Mouse (Mus musculus): ENCODE measurements around the gene Cat. TPM values are rescaled to one million over a fixed set of nuclear protein-coding genes. Genes with fewer than 3 reads are reported as not detected.

The Cat gene
- polyA plus RNA-seq, 1 experiment from 2014 or later: 96.8 TPM

GRCm38 (mm10) chr2:103428356-103428755, 56.6 kb downstream of the Cat start:
- WGBS: 88% methylated on average over 3 of the region's 3 CpGs
- no peak for ATAC-seq (ENCODE audit: low FRiP score, low read depth)
- no peaks in the 10 kb centered on the region for H3K9me3 ChIP-seq
- H3K4me1 ChIP-seq (replicated peaks): no peaks in the 10 kb centered on the region
- no peak overlapping the region for H3K4me2 ChIP-seq
- no peak overlapping the region for H3K9ac ChIP-seq
- no peak overlapping the region for H3K4me3 ChIP-seq
- H3K36me3 ChIP-seq: no peaks in the 10 kb centered on the region
- no peaks in the 10 kb centered on the region for H3K27me3 ChIP-seq
- H3K27ac ChIP-seq (replicated peaks): no peak overlapping the region

GRCm38 (mm10) chr2:103425456-103426063, 59.4 kb downstream of the Cat start:
- no peak for ATAC-seq (ENCODE audit: low FRiP score, low read depth)
- H3K27ac ChIP-seq (replicated peaks): no peak overlapping the region
- WGBS: 82% methylated on average over 11 of the region's 11 CpGs
- no peak overlapping the region for H3K4me2 ChIP-seq
- H3K27me3 ChIP-seq: no peaks in the 10 kb centered on the region
- H3K9ac ChIP-seq: no peak overlapping the region
- no peak overlapping the region for H3K4me3 ChIP-seq
- no peaks in the 10 kb centered on the region for H3K36me3 ChIP-seq
- H3K4me1 ChIP-seq (replicated peaks): peaks cover 6% of the 10 kb centered on the region; the same call in 1 of the 2 replicates
- no peaks in the 10 kb centered on the region for H3K9me3 ChIP-seq

GRCm38 (mm10) chr2:103424349-103425026, 60.5 kb downstream of the Cat start:
- Histone ChIP-seq H3K4me2 (no peak overlapping the region), H3K9me3 (no peaks in the 10 kb centered on the region), H3K9ac (no peak overlapping the region), H3K4me3 (no peak overlapping the region), H3K27me3 (no peaks in the 10 kb centered on the region), H3K27ac (replicated peaks) (no peak overlapping the region), H3K36me3 (no peaks in the 10 kb centered on the region), H3K4me1 (replicated peaks) (peaks cover 6% of the 10 kb centered on the region; the same call in 1 of the 2 replicates)
- ATAC-seq (ENCODE audit: low FRiP score, low read depth): peak; percentile 73
- 32% methylated on average over 12 of the region's 12 CpGs for WGBS

- Histone ChIP-seq H3K4me2 (no peak overlapping the region), H3K27me3 (no peaks in the 10 kb centered on the region), H3K27ac (replicated peaks) (no peak overlapping the region), H3K36me3 (no peaks in the 10 kb centered on the region), H3K4me3 (no peak overlapping the region), H3K9me3 (no peaks in the 10 kb centered on the region), H3K9ac (no peak overlapping the region), H3K4me1 (replicated peaks) (peaks cover 6% of the 10 kb centered on the region; the same call in 1 of the 2 replicates)
- 65% methylated on average over 12 of the region's 12 CpGs for WGBS
- ATAC-seq (ENCODE audit: low FRiP score, low read depth): peak; percentile 46; the same call in 1 of the 2 replicates
These were observed 61.1 kb downstream of the Cat start for GRCm38 (mm10) chr2:103423884-103424283.

- Histone ChIP-seq H3K9ac (no peak overlapping the region), H3K36me3 (no peaks in the 10 kb centered on the region)
- ATAC-seq (ENCODE audit: low FRiP score, low read depth): peak; percentile 59; the same call in 1 of the 2 replicates
These were observed 64.1 kb downstream of the Cat start for GRCm38 (mm10) chr2:103420650-103421507.

GRCm38 (mm10) chr2:103415774-103416173, 69.2 kb downstream of the Cat start:
- 94% methylated on average over 3 of the region's 3 CpGs for WGBS
- Histone ChIP-seq H3K4me1 (replicated peaks) (no peaks in the 10 kb centered on the region), H3K4me2 (no peak overlapping the region), H3K27me3 (no peaks in the 10 kb centered on the region), H3K9me3 (no peaks in the 10 kb centered on the region), H3K27ac (replicated peaks) (no peak overlapping the region), H3K4me3 (no peak overlapping the region), H3K9ac (no peak overlapping the region), H3K36me3 (no peaks in the 10 kb centered on the region)
- ATAC-seq (ENCODE audit: low FRiP score, low read depth): no peak

More at GRCm38 (mm10) chr2:103420650-103421507, 64.1 kb downstream of the Cat start:
- WGBS: 64% methylated on average over 15 of the region's 15 CpGs
- Histone ChIP-seq H3K4me1 (replicated peaks) (peaks cover 6% of the 10 kb centered on the region; the same call in 1 of the 2 replicates), H3K27me3 (no peaks in the 10 kb centered on the region), H3K4me3 (no peak overlapping the region), H3K27ac (replicated peaks) (no peak overlapping the region), H3K4me2 (no peak overlapping the region), H3K9me3 (no peaks in the 10 kb centered on the region)

GRCm38 (mm10) chr2:103413381-103413780, 71.6 kb downstream of the Cat start:
- Histone ChIP-seq H3K9ac (no peak overlapping the region), H3K4me1 (replicated peaks) (no peaks in the 10 kb centered on the region), H3K27me3 (no peaks in the 10 kb centered on the region), H3K4me2 (no peak overlapping the region), H3K9me3 (no peaks in the 10 kb centered on the region), H3K27ac (replicated peaks) (no peak overlapping the region), H3K36me3 (no peaks in the 10 kb centered on the region), H3K4me3 (no peak overlapping the region)
- ATAC-seq (ENCODE audit: low FRiP score, low read depth): no peak
- 78% methylated on average over 5 of the region's 5 CpGs for WGBS

GRCm38 (mm10) chr2:103411816-103412215, 73.1 kb downstream of the Cat start:
- H3K27ac ChIP-seq (replicated peaks): no peak overlapping the region
- no peak overlapping the region for H3K4me3 ChIP-seq
- H3K36me3 ChIP-seq: no peaks in the 10 kb centered on the region
- no peak for ATAC-seq (ENCODE audit: low FRiP score, low read depth)
- H3K4me2 ChIP-seq: no peak overlapping the region
- 94% methylated on average over 3 of the region's 3 CpGs for WGBS
- H3K9ac ChIP-seq: no peak overlapping the region
- H3K4me1 ChIP-seq (replicated peaks): no peaks in the 10 kb centered on the region
- H3K27me3 ChIP-seq: no peaks in the 10 kb centered on the region
- H3K9me3 ChIP-seq: no peaks in the 10 kb centered on the region

GRCm38 (mm10) chr2:103411348-103411747, 73.6 kb downstream of the Cat start, which contains the start of gene Elf5:
Gene Elf5, plus strand, starts transcription at chr2:103411688.
- no peaks in the 10 kb centered on the region for H3K9me3 ChIP-seq
- no peaks in the 10 kb centered on the region for H3K4me1 ChIP-seq (replicated peaks)
- H3K36me3 ChIP-seq: no peaks in the 10 kb centered on the region
- no peak within 1 kb of the TSS for H3K27ac ChIP-seq (replicated peaks)
- H3K4me2 ChIP-seq: no peak within 1 kb of the TSS
- H3K4me3 ChIP-seq: no peak within 1 kb of the TSS
- 88% methylated on average over 6 of the region's 6 CpGs for WGBS
- no peak for ATAC-seq (ENCODE audit: low FRiP score, low read depth)
- H3K27me3 ChIP-seq: no peaks in the 10 kb centered on the region
- no peak within 1 kb of the TSS for H3K9ac ChIP-seq

- ATAC-seq (ENCODE audit: low FRiP score, low read depth): no peak
- WGBS: 76% methylated on average over 3 of the region's 3 CpGs
- no peak overlapping the region for H3K9ac ChIP-seq
- H3K9me3 ChIP-seq: no peaks in the 10 kb centered on the region
- no peaks in the 10 kb centered on the region for H3K4me1 ChIP-seq (replicated peaks)
- no peak overlapping the region for H3K4me2 ChIP-seq
- H3K4me3 ChIP-seq: no peak overlapping the region
- H3K36me3 ChIP-seq: no peaks in the 10 kb centered on the region
- H3K27me3 ChIP-seq: no peaks in the 10 kb centered on the region
- H3K27ac ChIP-seq (replicated peaks): no peak overlapping the region
These were observed 78.7 kb downstream of the Cat start for GRCm38 (mm10) chr2:103406239-103406638.
